ENCODE assay signal across 8 mouse cellular contexts in the genomic region with DNA sequence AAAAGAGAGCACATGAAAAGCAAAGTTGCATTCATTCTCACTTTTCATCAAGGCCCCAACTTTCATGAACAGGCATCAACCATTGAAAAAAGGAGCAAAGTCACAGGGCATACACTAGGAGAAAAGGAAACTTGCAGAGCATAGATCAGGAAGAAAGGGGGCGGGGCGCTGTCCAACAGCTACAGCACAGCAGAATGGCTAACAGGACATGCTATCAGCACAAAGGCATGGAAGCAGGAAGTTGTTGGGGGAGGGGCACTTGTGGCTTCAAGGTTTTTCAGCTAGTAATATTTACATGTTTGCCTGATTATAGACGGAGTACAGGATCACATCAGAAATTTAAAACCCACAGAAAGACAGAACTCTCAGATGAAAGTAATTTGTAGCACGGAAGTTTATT.
A peak's percentile ranks its signal among the peaks of the same experiment; 100 is the strongest.
DNase-seq lines count a peak whose midpoint lies in the region; ATAC-seq lines count a peak whose summit lies in the region.

No protein-coding gene starts in this region.

- H3K27me3 ChIP-seq in neural tube, embryonic 11.5 days (ENCODE audit: control insufficient read depth, insufficient read depth, low read length): no peaks in the 10 kb centered on the region
- H3K27me3 ChIP-seq in liver, embryonic 11.5 days (replicated peaks; ENCODE audit: control insufficient read depth, insufficient read depth, low read length): no peaks in the 10 kb centered on the region

- H3K4me3 ChIP-seq in neural tube, embryonic 11.5 days (ENCODE audit: low read depth, low read length): no peak overlapping the region
- no peak overlapping the region for H3K4me3 ChIP-seq in liver, embryonic 11.5 days (ENCODE audit: low read depth, low read length)

- no peaks in the 10 kb centered on the region for H3K4me1 ChIP-seq in neural tube, embryonic 11.5 days (ENCODE audit: control insufficient read depth, insufficient read depth, low read length)
- no peaks in the 10 kb centered on the region; the same call in none of the 2 replicates for H3K4me1 ChIP-seq in liver, embryonic 11.5 days (replicated peaks; ENCODE audit: control insufficient read depth, insufficient read depth, low read length)

- 83% methylated on average over 4 of the region's 4 CpGs for WGBS in neural tube, embryonic 11.5 days
- WGBS in liver, embryonic 11.5 days: 44% methylated on average over 4 of the region's 4 CpGs

- peak; percentile 18 for DNase-seq in neural tube, embryonic 11.5 days (ENCODE audit: low spot score)
- DNase-seq in neural tube, embryonic 10.5 days (ENCODE audit: extremely low spot score, low spot score): no peak
- peak; percentile 15 for DNase-seq in embryo, embryonic 9.5 days (ENCODE audit: extremely low spot score)
- peak; percentile 46 for DNase-seq in liver, embryonic 11.5 days (ENCODE audit: low spot score)
- DNase-seq in thymus, adult 18-20 months: peak; percentile 18 to 38
- DNase-seq in layer of hippocampus, adult 18-20 months (ENCODE audit: low spot score in 2 of 2): no peak
- DNase-seq in gastrocnemius, postnatal 36 days: no peak
- no peak for DNase-seq in urinary bladder, postnatal 10 days (ENCODE audit: low spot score)

- no peak overlapping the region for H3K9ac ChIP-seq in neural tube, embryonic 11.5 days (ENCODE audit: low read length)
- no peak overlapping the region for H3K9ac ChIP-seq in liver, embryonic 11.5 days (ENCODE audit: low read depth, low read length)

- no peaks in the 10 kb centered on the region for H3K36me3 ChIP-seq in neural tube, embryonic 11.5 days (ENCODE audit: control insufficient read depth, insufficient read depth, low read length)
- H3K36me3 ChIP-seq in liver, embryonic 11.5 days (ENCODE audit: control insufficient read depth, insufficient read depth, low read length): no peaks in the 10 kb centered on the region

- H3K4me2 ChIP-seq in neural tube, embryonic 11.5 days (ENCODE audit: low read depth): no peak overlapping the region
- peak overlapping the region; percentile 38 for H3K4me2 ChIP-seq in liver, embryonic 11.5 days

- H3K27ac ChIP-seq in neural tube, embryonic 11.5 days (ENCODE audit: low read depth, low read length): no peak overlapping the region
- no peak overlapping the region for H3K27ac ChIP-seq in liver, embryonic 11.5 days (ENCODE audit: low read depth, low read length)

- intact Hi-C loops in gastrocnemius, postnatal 36 days (cut with DNase I): no loop called here

- H3K9me3 ChIP-seq in neural tube, embryonic 11.5 days (ENCODE audit: control insufficient read depth, low read length): no peaks in the 10 kb centered on the region
- no peaks in the 10 kb centered on the region for H3K9me3 ChIP-seq in liver, embryonic 11.5 days (ENCODE audit: control insufficient read depth, low read length)

- ATAC-seq in neural tube, embryonic 11.5 days (ENCODE audit: insufficient read depth, low FRiP score, low TSS enrichment): no peak
- ATAC-seq in liver, embryonic 11.5 days (replicated peaks; ENCODE audit: low FRiP score): peak; percentile 83

Comparison
In these comparisons a context has a peak if more than half of its experiments do, and no peak if none do; other contexts are left out.
1. DNase-seq: peak in neural tube, embryonic 11.5 days (single experiment), embryo, embryonic 9.5 days (single experiment), liver, embryonic 11.5 days (single experiment) and thymus, adult 18-20 months (2 of 2); none in neural tube, embryonic 10.5 days (single experiment), layer of hippocampus, adult 18-20 months (0 of 2), gastrocnemius, postnatal 36 days (0 of 2) and urinary bladder, postnatal 10 days (single experiment).